Mouse (Mus musculus): ENCODE measurements around the gene Auh.

DNA sequence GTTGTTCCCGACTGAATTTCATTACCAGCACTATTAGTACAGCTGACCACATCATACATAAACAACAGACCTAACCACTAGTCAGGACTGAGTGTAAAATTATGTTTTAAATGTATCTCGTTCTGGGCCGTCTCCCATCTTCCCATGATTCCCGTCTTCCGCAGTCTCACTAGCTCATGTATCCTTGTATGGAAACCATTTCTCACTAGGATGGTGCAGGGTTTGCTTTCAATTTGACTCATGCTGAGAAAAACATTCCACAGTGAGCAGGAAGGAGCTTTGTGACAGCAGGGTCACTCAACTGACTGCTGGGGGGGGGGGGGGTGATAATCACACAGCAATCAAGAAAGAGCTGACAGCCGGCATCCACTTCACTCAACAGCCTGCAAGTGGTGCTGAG, 25.3 kb downstream of the Auh start:
- TF ChIP-seq CTCF (IDR thresholded peaks at IDR 0.05; ENCODE audit: extremely low read depth, insufficient read length, insufficient replicate concordance, low read depth, low read length): no peak
- TF ChIP-seq POLR2A (IDR thresholded peaks at IDR 0.05; ENCODE audit: low read depth, low read length): no peak

Measured in small intestine, adult 2 months (tissue).